Mouse (Mus musculus) retina, embryonic 14.5 days (tissue): ENCODE measurements around the gene Notch2.

ENCODE experiments used
- DNase-seq: peaks from one replicate; pipeline ENCODE4 v3.0.0-alpha.2; 2015; ENCODE audit warnings: low spot score

The Notch2 gene

DNA sequence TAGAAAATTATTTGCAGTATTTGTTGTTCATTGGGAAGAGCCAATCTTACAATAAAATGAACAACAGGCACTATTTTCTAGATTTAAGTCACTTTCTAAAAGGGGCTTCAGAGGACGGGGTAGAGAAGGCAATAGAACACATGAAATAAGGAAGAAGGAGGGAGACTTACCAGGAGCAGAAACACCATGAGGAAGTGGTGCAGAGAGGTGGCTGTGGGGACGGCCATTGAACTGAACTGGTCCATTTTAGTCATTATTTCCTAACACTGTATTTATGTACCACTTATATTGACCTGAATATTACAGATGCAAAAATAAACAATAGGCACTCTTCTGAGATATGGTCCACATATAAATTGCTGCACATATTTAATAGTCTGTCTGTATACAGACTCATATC is 143.7 kb downstream of the Notch2 start:
- no peak for DNase-seq

DNA sequence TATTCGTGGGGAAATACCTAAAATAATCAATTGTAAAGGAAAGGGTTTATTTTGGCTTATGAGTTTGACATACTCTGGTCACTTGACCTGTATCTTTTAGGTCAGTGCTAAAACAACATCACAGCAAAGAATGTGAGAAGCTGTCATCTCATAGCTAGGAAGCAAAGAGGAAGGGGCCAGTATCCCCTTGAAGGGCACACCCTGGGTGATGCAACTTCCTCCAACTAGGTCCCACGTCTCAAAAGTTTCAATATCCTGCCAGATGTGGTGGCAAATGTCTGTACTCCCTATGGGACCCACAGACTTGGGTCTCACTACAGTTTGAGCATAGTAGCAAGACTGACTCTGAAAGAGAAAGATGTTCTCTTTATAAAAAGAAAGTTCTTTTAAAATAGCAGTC is 144.3 kb downstream of the Notch2 start:
- no peak for DNase-seq

DNA sequence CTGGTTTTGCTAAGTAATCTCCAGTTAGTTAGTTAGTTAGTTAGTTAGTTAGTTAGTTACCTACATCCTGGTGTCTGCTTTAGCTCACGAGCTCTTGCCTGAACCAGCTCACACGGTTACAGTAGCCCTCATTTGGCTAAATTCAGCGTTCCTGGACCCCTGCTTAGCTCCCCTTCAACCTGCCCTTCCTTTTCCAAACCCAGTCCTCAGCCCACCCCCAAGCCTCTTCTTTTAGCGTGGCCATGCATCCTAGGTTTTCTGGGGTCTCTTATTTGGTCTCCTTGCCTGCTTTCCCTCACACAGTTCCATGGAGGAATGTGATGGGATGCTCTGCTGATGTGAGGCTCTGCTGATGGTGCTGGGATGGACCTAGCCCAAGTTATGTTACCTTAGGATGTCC is 145.3 kb downstream of the Notch2 start:
- no peak for DNase-seq

DNA sequence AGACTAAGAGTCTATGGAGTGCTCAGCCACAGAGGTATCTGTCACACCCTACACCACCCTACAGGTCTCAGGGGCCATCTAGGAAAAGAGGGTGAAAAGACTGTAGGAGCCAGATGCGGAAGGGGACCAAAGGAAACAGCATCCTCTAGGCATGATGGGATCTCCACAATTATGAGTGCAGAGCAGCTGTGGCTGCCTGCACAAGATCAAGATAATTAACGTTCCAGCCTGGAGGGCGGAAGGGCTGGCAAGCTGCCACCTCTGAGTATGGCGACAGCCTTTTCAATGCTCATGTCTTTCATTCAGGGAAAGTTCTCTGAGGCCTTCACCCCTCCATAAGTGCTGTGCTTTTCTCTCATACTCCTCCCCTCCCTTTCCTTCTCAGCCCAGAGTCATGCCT is 146.0 kb downstream of the Notch2 start:
- no peak for DNase-seq

DNA sequence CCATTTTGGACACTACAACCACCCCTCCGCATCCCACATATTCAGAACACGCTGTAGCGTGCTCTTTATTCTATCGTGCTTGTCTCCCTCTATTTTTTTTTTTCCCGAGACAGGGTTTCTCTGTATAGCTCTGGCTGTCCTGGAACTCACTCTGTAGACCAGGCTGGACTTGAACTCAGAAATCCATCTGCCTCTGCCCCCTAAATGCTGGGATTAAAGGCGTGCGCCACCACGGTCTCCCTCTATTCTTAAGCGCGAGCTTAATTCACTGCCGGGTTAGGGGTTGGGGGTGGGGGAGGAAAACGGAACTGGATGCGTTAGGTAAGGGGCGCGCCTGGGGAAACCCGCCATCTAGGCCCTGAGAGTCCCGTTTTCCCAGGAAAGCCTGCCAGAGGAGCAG is 147.0 kb downstream of the Notch2 start, which contains the start of gene Adam30:
TSS of gene Adam30 (plus strand) at position 301 of the 400 bp plus-strand sequence.
- DNase-seq = no peak

DNA sequence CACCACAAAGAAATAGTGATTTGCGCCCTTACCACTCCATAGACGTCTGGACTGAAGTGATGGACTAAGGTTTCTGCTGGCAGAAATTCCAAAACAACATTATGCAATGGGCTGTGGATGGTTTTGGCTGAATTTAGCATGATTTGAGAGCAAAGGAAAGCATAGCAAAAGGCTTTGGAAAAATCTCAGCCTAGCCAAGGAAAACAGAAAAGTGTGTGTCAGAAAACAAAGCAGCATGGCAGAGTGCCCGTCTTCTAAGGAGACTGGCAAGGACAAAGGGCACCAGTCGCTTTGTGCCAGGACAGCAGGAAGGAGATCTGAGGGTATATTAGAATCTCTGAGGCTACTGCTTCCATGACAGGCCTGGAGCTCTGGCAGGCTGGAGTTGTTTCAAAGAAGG is 165.0 kb downstream of the Notch2 start:
- no peak for DNase-seq

DNA sequence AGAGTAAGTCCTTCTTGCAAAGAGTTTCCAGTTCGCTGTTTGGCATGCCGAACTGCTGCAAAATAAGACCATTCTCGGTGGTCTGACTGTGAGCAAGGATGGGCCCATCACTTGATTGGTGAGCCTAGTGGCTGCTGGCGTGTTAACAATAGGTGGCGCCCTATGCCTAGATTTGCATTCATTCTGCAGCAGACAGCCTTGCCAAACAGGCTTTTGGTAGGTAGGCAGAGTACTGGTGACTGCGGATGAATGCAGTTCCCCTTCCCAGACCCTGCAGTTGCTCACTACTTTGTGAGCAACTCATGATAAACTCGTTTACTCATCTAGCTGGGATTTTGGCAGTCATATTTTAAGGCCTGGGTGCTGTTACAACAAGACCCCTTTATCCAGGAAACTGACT is 167.5 kb downstream of the Notch2 start:
- DNase-seq = peak; percentile 68

DNA sequence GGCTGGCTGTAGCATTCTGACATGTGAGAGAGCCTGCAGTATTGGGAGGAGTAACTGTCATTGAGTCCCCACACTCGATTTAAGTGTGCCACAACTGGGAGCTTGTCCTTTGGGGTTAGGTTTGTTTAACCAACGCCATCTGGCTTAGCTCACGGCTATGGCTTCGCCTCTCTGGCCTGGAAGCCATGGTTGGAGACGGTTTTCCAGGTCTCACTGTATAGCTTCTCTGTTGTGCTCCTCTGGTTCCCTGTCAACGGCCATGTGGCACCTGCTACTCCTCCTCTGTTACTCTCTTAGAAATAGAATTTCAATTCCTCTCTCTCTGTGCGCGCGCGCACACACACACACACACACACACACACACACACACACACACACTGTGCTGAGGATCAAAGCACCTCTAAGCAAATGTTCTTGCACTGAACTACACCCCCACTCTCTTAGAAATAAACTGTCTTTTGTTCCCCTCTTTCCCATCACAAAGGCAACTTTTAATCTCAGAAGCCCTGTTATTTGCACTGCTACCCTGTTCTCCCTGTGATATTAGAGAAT is 171.9 kb downstream of the Notch2 start:
- no peak for DNase-seq

DNA sequence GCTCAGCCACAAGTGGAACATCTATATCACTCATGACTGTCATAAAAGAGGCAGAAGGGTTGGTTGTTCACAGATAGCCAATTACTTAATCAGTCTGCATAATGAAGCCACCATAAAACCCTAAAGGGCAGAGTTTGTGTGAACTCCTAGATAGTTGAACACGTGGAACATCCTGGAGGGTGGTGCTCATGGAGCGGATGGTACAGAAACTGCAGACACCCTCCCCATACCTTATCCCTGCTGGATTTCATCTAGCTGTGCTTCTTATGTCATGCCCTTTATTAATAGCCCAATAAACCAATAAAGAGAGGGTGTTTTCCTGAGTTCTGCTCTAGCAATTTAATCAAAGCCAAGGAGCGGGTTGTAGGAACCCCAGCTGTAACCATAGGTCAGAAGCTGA is 174.4 kb downstream of the Notch2 start:
- no peak for DNase-seq

DNA sequence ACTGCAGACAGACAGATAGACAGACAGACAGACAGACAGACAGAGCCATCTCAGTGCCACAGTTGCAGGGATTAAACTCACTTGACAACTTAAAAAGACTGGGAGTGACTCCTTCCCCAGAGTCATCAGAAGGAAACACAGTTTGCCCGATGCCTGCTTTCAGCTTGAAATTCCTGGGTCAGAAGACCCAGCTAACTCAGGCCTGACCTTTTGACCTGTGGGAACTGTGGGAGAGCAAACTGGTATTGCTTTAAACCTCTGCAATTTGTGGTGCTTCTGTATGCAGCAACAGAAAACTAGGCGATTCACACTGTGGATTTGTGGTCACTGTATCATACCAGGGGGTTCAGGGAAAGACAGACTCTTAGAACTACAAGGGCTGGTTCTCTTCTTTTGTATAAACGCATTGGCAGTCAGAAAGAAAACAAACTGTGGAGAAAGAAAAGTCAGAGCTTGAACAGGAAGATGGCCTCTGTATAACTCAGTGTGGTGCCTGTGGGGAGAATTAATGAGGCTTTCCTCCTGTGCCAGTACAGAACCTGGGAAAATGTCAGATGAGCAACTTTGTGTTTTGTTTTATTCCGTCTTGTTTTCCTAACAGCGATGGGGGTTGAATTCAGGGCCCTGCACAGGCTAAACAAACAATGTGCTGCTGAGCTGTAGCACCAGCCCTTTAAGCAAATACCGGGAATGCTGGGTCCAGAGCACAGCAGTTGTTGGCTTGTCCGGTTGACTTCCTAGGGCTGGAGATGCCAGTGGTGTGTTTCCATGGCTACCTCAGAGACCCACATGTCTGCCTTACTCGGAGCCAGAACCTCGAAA is 184.6 kb downstream of the Notch2 start:
- peak; percentile 39 for DNase-seq

DNA sequence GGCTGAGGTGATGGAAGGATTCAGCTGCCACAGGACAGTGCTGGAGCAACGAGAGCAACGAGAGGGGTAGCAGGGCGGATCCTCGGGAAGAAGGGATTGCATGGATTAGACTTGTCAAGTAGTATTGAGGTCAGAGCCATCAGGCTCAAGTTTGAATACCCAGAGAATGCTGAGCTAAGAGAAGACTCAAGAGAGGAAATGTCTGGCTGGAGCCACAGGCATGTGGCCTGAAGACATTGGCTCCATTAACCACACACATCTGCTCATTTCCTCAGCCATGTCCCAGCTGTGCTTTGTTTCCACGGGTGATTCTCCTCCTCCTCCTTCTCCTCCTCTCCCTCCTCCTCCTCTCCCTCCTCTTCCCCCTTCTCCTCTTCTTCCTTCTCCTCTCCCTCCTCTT is 186.4 kb downstream of the Notch2 start:
- peak; percentile 64 for DNase-seq
